Mouse (Mus musculus) stomach, embryonic 14.5 days (tissue): ENCODE data around the gene Cd38. TPM values are rescaled to one million over a fixed set of nuclear protein-coding genes. Genes with fewer than 3 reads are reported as not detected.

Source experiments
- ATAC-seq: fragments of 200-750 bp; cut with Nextera tagmentation; 2 replicates; pipeline ENCODE4 v1.8.0; 2017; ENCODE audit warnings: low read depth, moderate TSS enrichment; ENCODE audit not compliant: insufficient number of reproducible peaks, insufficient read depth, low FRiP score
- H3K27ac ChIP-seq: fragments of 300-500 bp; sonication (generic); 2 replicates; pipeline ENCODE4 v1.5.1; 2014; ENCODE audit warnings: mild to moderate bottlenecking, low read length, moderate library complexity, mixed read lengths
- H3K27me3 ChIP-seq: fragments of 300-500 bp; sonication (generic); 2 replicates; pipeline ENCODE4 v1.6.1; 2014; ENCODE audit warnings: low read length, control low read depth, mixed read lengths; ENCODE audit not compliant: control insufficient read depth, insufficient read depth
- H3K36me3 ChIP-seq: fragments of 300-500 bp; sonication (generic); 2 replicates; pipeline ENCODE4 v1.6.1; 2014; ENCODE audit warnings: mild to moderate bottlenecking, control low read depth, low read length, moderate library complexity, mixed read lengths; ENCODE audit not compliant: control insufficient read depth, insufficient read depth
- H3K4me1 ChIP-seq: fragments of 300-500 bp; sonication (generic); 2 replicates; pipeline ENCODE4 v1.6.1; 2014; ENCODE audit warnings: low read length, control low read depth, mixed read lengths; ENCODE audit not compliant: control insufficient read depth, insufficient read depth
- H3K4me2 ChIP-seq: fragments of 300-500 bp; sonication (generic); replicated peaks from 2 replicates; pipeline ENCODE4 v1.6.1; 2014; ENCODE audit warnings: low read depth, low read length, control low read depth
- H3K4me3 ChIP-seq: fragments of 300-500 bp; sonication (generic); 2 replicates; pipeline ENCODE4 v1.5.1; 2014; ENCODE audit warnings: low read depth, low read length, control low read depth
- H3K9ac ChIP-seq: fragments of 300-500 bp; sonication (generic); replicated peaks from 2 replicates; pipeline ENCODE4 v1.6.1; 2014; ENCODE audit warnings: low read depth, mild to moderate bottlenecking, control low read depth, low read length, moderate library complexity, mixed read lengths
- H3K9me3 ChIP-seq: fragments of 300-500 bp; sonication (generic); 2 replicates; pipeline ENCODE4 v1.6.1; 2016; ENCODE audit warnings: low read depth, low read length, control low read depth; ENCODE audit not compliant: control insufficient read depth
- WGBS: fragments of 180-500 bp; shearing (Covaris S2); extraction: QIAGEN DNeasy Blood & Tissue Kit; methylation state at CpG from one replicate; pipeline ENCODE4 v1.1.7; 2014; 5-methylcytosine and 5-hydroxymethylcytosine counted together
- polyA plus RNA-seq: library from polyadenylated mRNA; unstranded; fragments of >200 nt; fragmentation: Nextera tagmentation; extraction: Ambion mirVana; gene quantifications from 2 replicates; pipeline ENCODE4 v1.2.1, GENCODE M21; 2014

Gene Cd38
- polyA plus RNA-seq, 1 experiment from 2014 or later, result 15.8 TPM

GRCm38 (mm10) chr5:43863642-43864041 is 4.7 kb upstream of the Cd38 start:
- Histone ChIP-seq H3K9ac (no peak overlapping the region), H3K4me3 (no peak overlapping the region), H3K27me3 (no peaks in the 10 kb centered on the region), H3K36me3 (no peaks in the 10 kb centered on the region), H3K4me1 (no peaks in the 10 kb centered on the region), H3K9me3 (no peaks in the 10 kb centered on the region), H3K27ac (no peak overlapping the region), H3K4me2 (no peak overlapping the region)
- ATAC-seq, result peak; percentile 46; the same call in 1 of the 2 replicates
- WGBS, result 41% methylated on average over 6 of the region's 6 CpGs

DNA sequence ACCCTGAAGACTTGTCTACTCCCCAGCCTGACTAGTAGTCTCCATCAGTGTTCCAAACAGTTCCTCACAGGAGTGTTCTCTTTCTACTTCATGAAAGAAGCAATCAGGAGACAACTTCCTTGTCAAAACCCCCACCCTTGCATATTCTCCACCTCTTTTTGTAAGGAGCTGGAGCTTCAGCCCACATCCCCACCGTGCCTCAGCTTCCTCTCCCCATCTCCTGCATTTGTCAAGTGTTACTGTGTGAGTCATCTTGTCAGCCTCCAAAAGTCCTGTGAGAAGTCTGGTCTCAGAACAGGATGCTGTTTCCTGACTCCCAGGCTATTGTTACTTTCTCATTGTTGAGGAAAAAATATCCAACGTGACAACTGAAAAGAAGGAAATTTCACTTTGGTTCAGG is 3.0 kb upstream of the Cd38 start:
- Histone ChIP-seq H3K9ac (no peak overlapping the region), H3K4me1 (0 out of 2 replicates have a peak, but pooled peaks cover 4% of the 10 kb centered on the region), H3K4me2 (no peak overlapping the region), H3K27ac (no peak overlapping the region), H3K36me3 (no peaks in the 10 kb centered on the region), H3K9me3 (no peaks in the 10 kb centered on the region), H3K27me3 (no peaks in the 10 kb centered on the region), H3K4me3 (no peak overlapping the region)
- WGBS, result 63% methylated on average over 2 of the region's 2 CpGs
- ATAC-seq, result no peak

DNA sequence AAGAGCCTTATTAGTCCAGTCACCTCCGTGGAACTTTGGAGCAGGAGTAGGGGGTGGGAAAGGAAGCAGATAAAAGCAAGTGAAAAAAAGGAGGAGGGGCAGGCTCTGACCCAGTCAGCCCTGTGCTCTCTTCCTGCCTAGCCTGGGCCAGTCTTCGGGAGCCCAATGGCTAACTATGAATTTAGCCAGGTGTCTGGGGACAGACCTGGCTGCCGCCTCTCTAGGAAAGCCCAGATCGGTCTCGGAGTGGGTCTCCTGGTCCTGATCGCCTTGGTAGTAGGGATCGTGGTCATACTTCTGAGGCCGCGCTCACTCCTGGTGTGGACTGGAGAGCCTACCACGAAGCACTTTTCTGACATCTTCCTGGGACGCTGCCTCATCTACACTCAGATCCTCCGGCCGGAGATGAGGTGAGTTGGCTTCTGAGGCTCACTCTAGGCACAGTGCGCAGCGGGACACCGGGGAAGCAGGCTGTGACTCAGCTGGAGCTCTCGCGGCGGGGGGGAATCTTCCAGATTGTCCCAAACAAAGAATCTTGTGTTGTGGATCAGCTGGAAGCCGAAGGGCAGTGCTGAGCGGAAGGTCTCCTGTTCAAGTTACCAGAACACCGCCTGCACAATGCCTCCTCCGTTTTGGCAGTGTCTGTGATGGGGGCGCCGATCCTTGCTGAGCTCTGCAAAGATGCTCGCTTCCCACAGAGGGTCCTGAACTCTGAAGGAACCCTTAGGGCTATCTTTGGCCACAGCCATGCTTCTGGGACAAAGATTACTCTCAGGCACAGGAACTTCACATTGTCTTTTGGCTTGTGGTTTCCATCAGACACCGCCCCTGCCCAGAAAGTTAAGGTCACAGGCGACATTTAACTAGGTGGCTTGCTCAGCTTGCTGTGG is 603 bp downstream of the Cd38 start:
- WGBS, result 5% methylated on average over 28 of the region's 28 CpGs
- ATAC-seq, result no peak
- no peaks in the 10 kb centered on the region for H3K36me3 ChIP-seq
- H3K4me1 ChIP-seq, result 0 out of 2 replicates have a peak, but pooled peaks cover 4% of the 10 kb centered on the region
- H3K27ac ChIP-seq, result peak overlapping the region; percentile 33
- peak overlapping the region; percentile 34 for H3K4me3 ChIP-seq
- peak overlapping the region; percentile 28; the same call in 1 of the 2 replicates for H3K9ac ChIP-seq
- no peaks in the 10 kb centered on the region for H3K27me3 ChIP-seq
- H3K4me2 ChIP-seq, result peak overlapping the region; percentile 66
- H3K9me3 ChIP-seq, result no peaks in the 10 kb centered on the region

DNA sequence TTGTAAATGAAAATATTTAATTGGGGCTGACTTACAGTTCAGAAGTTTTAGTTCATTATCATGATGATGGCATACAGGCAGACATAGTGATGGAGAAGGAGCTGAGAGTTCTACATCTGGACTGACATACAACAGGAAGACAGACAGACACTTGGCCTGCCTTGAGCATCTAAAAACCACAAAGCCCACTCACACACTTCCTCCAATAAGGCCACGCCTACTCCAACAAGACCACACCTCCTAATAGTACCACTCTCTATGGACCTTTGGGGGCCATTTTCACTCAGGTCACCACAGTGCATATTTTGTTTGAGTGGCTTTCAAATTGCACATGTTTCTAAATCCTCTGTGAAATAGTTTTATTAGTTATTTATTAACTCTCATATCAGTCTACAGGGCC is 3.5 kb downstream of the Cd38 start:
- Histone ChIP-seq H3K9ac (no peak overlapping the region), H3K27ac (no peak overlapping the region), H3K27me3 (no peaks in the 10 kb centered on the region), H3K9me3 (no peaks in the 10 kb centered on the region), H3K36me3 (no peaks in the 10 kb centered on the region), H3K4me2 (no peak overlapping the region), H3K4me1 (0 out of 2 replicates have a peak, but pooled peaks cover 4% of the 10 kb centered on the region), H3K4me3 (no peak overlapping the region)
- WGBS, result 68% methylated on average over 1 of the region's 1 CpGs
- ATAC-seq, result no peak

DNA sequence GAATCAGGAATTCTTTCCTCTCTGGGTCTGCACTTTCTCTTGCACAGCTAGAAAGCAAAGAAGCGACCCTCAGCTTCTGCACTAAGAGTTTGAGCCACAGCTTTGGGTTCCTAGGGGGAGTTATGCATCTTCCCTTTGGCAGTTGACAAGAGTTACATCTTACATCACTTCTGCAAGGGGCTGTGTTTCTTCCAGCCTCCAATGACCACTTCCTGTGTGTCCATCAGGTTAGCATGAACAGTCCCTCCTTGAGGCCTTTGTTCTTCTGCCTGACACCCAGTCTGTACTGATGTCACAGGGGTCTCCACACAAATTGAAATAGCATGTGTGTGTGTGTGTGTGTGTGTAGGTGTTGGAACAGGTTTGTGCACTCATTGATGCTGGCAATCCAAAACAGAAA is 4.3 kb downstream of the Cd38 start:
- Histone ChIP-seq H3K27ac (no peak overlapping the region), H3K36me3 (no peaks in the 10 kb centered on the region), H3K9ac (no peak overlapping the region), H3K4me1 (0 out of 2 replicates have a peak, but pooled peaks cover 4% of the 10 kb centered on the region), H3K27me3 (no peaks in the 10 kb centered on the region), H3K4me3 (no peak overlapping the region), H3K9me3 (no peaks in the 10 kb centered on the region), H3K4me2 (no peak overlapping the region)
- 65% methylated on average over 1 of the region's 1 CpGs for WGBS
- ATAC-seq, result no peak

- no peak overlapping the region for H3K27ac ChIP-seq
- no peaks in the 10 kb centered on the region for H3K9me3 ChIP-seq
- no peaks in the 10 kb centered on the region for H3K36me3 ChIP-seq
- H3K9ac ChIP-seq, result no peak overlapping the region
- H3K4me3 ChIP-seq, result no peak overlapping the region
- H3K4me2 ChIP-seq, result no peak overlapping the region
- WGBS, result 86% methylated on average over 3 of the region's 3 CpGs
- no peaks in the 10 kb centered on the region for H3K4me1 ChIP-seq
- H3K27me3 ChIP-seq, result no peaks in the 10 kb centered on the region
- ATAC-seq, result no peak
Measured at GRCm38 (mm10) chr5:43882034-43882433, 13.7 kb downstream of the Cd38 start.

DNA sequence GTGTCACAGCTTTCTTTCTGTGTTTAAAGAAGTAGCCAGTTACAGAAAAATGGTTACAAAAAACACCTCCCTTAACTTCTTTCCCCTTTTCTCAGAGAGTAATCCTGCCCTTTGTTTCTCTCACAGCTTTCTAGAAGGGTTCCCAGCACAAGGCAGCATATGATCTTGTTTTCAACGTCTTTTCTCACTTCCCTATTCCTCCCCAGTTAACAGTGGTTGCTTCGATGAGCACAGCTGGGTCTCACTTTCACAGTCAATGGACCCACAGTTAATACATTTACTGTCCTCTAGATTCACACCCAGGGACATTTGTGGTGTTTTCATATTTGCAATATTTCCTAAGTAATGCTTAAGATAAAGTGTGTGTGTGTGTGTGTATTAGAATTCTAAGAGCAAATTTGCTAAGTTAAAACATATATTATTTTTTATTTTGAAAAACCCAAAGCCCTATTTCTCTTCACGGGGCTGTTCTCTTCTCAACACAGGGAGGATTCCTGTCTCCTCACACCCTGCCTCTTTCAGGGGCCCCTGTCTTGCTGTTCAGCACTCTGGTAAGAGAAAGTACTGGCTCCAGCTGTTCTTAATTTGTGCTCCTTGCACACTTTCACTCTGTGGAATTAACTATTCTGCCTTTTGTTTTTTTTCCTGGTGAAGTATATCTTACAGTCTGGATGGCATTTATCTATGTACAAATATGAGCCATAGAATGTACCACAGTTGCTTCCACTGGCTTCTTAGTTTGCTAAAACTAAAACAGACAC is 16.9 kb downstream of the Cd38 start:
- no peak overlapping the region for H3K9ac ChIP-seq
- H3K27me3 ChIP-seq, result no peaks in the 10 kb centered on the region
- H3K27ac ChIP-seq, result no peak overlapping the region
- WGBS, result 34% methylated on average over 3 of the region's 3 CpGs
- no peak for ATAC-seq
- H3K4me1 ChIP-seq, result no peaks in the 10 kb centered on the region
- H3K4me2 ChIP-seq, result no peak overlapping the region
- H3K36me3 ChIP-seq, result no peaks in the 10 kb centered on the region
- H3K4me3 ChIP-seq, result no peak overlapping the region
- H3K9me3 ChIP-seq, result no peaks in the 10 kb centered on the region

- Histone ChIP-seq H3K27me3 (no peaks in the 10 kb centered on the region), H3K4me3 (no peak overlapping the region), H3K36me3 (no peaks in the 10 kb centered on the region), H3K4me1 (no peaks in the 10 kb centered on the region), H3K9ac (no peak overlapping the region), H3K27ac (no peak overlapping the region), H3K9me3 (no peaks in the 10 kb centered on the region), H3K4me2 (no peak overlapping the region)
- no peak for ATAC-seq
- WGBS, result 8% methylated on average over 1 of the region's 1 CpGs
Measured at GRCm38 (mm10) chr5:43892386-43892785, 24.0 kb downstream of the Cd38 start.
